Mouse (Mus musculus) midbrain, embryonic 12.5 days (tissue): Measurements from ENCODE around the gene Milr1. TPM values are rescaled to one million over a fixed set of nuclear protein-coding genes. Genes with fewer than 3 reads are reported as not detected.

ENCODE experiments used
- ATAC-seq: fragments of 200-750 bp; cut with Nextera tagmentation; 2 replicates; pipeline ENCODE4 v1.8.0; 2017; ENCODE audit warnings: low read depth, moderate TSS enrichment, moderate library complexity; ENCODE audit not compliant: low FRiP score
- H3K27ac ChIP-seq: fragments of 300-500 bp; sonication (generic); replicated peaks from 2 replicates; pipeline ENCODE4 v1.5.1; 2016; ENCODE audit warnings: mild to moderate bottlenecking
- H3K27me3 ChIP-seq: fragments of 300-500 bp; sonication (generic); 2 replicates; pipeline ENCODE4 v1.6.1; 2016; ENCODE audit warnings: mild to moderate bottlenecking
- H3K36me3 ChIP-seq: fragments of 300-500 bp; sonication (generic); 2 replicates; pipeline ENCODE4 v1.6.1; 2016
- H3K4me1 ChIP-seq: fragments of 300-500 bp; sonication (generic); 2 replicates; pipeline ENCODE4 v1.6.1; 2016
- H3K4me2 ChIP-seq: fragments of 300-500 bp; sonication (generic); replicated peaks from 2 replicates; pipeline ENCODE4 v1.6.1; 2016; ENCODE audit warnings: mild to moderate bottlenecking, moderate library complexity
- H3K4me3 ChIP-seq: fragments of 300-500 bp; sonication (generic); 2 replicates; pipeline ENCODE4 v1.5.1; 2016; ENCODE audit warnings: mild to moderate bottlenecking
- H3K9ac ChIP-seq: fragments of 300-500 bp; sonication (generic); replicated peaks from 2 replicates; pipeline ENCODE4 v1.6.1; 2016; ENCODE audit warnings: mild to moderate bottlenecking, moderate library complexity
- H3K9me3 ChIP-seq: fragments of 300-500 bp; sonication (generic); 2 replicates; pipeline ENCODE4 v1.6.1; 2016; ENCODE audit warnings: mild to moderate bottlenecking
- WGBS: fragments of 180-500 bp; shearing (Covaris S2); methylation state at CpG from one replicate; pipeline ENCODE4 v1.1.7; 2016; 5-methylcytosine and 5-hydroxymethylcytosine counted together
- polyA plus RNA-seq: library from polyadenylated mRNA; unstranded; fragments of >200 nt; fragmentation: Nextera tagmentation; extraction: Ambion mirVana; gene quantifications from 2 replicates; pipeline ENCODE4 v1.2.1, GENCODE M21; 2016

Gene Milr1
- polyA plus RNA-seq, 1 experiment from 2014 or later: 1.7 TPM

DNA sequence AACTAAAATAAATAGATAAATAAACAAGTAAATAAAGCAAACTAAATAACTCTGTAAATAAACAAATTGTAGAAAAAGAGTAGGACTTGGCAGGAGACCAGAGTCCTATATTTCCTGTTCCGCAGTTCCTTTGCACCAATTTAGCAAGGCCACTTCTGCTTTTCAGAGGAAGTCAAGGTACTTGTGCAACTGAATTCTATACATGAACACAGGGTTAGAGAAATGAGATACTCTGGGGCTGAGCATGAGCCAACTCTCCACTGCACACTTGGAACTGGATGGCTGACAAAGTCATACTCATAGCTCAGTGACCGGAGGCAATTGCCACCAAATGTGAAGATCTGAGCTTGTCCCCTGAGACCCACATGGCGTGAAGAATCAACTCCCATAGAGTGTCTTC, 8.0 kb downstream of the Milr1 start:
- no peaks in the 10 kb centered on the region for H3K27me3 ChIP-seq
- H3K27ac ChIP-seq: no peak overlapping the region
- no peak for ATAC-seq
- H3K4me2 ChIP-seq: no peak overlapping the region
- 90% methylated on average over 3 of the region's 3 CpGs for WGBS
- H3K4me1 ChIP-seq: peaks cover 7% of the 10 kb centered on the region; the same call in 1 of the 2 replicates
- no peak overlapping the region for H3K9ac ChIP-seq
- no peaks in the 10 kb centered on the region for H3K36me3 ChIP-seq
- H3K9me3 ChIP-seq: no peaks in the 10 kb centered on the region
- H3K4me3 ChIP-seq: no peak overlapping the region

- Histone ChIP-seq H3K9ac (no peak overlapping the region), H3K4me3 (no peak overlapping the region), H3K4me2 (no peak overlapping the region), H3K4me1 (peaks cover 7% of the 10 kb centered on the region; the same call in 1 of the 2 replicates), H3K27me3 (no peaks in the 10 kb centered on the region), H3K27ac (no peak overlapping the region), H3K9me3 (no peaks in the 10 kb centered on the region), H3K36me3 (no peaks in the 10 kb centered on the region; the same call in 1 of the 2 replicates)
- 95% methylated on average over 5 of the region's 5 CpGs for WGBS
- ATAC-seq: no peak
Observed at GRCm38 (mm10) chr11:106760511-106760910, 9.5 kb downstream of the Milr1 start.

DNA sequence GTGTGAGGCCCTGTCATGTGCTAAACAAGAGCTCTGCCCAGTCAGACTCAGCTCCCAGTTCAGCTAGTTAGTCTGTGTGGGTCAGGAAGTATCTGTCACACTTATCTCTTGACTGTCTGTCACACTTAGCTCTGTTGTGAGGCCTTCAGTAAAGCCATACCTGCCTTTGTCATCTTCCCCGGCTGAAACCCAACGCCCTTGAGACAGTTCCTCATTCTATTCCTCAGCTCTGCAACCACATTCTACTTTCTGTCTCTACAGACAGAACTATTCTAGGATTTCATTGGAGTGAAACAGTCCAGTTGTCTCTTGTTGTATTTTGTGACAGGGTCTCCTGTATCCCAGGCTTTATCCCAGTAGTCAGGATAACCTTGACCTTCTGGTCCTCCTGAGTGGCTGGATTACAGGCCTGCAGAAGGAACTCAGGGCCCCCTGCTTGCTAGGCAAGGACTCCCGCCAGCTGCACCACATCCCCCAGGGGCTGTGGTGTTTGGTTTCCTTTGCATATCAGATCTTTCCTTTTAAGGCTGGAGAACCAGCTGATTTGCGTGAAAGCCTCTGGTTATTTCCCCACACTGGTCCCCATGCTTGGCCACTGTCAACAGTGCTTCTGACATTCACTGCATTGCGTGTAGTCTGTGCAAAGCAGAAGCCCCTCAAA, 11.2 kb downstream of the Milr1 start:
- H3K27me3 ChIP-seq: no peaks in the 10 kb centered on the region
- peak overlapping the region; percentile 66 for H3K27ac ChIP-seq
- no peak overlapping the region for H3K4me3 ChIP-seq
- WGBS: 55% methylated on average over 5 of the region's 5 CpGs
- no peak overlapping the region for H3K9ac ChIP-seq
- H3K4me2 ChIP-seq: no peak overlapping the region
- no peak for ATAC-seq
- peaks cover 16% of the 10 kb centered on the region for H3K36me3 ChIP-seq
- peaks cover 7% of the 10 kb centered on the region; the same call in 1 of the 2 replicates for H3K4me1 ChIP-seq
- no peaks in the 10 kb centered on the region for H3K9me3 ChIP-seq

DNA sequence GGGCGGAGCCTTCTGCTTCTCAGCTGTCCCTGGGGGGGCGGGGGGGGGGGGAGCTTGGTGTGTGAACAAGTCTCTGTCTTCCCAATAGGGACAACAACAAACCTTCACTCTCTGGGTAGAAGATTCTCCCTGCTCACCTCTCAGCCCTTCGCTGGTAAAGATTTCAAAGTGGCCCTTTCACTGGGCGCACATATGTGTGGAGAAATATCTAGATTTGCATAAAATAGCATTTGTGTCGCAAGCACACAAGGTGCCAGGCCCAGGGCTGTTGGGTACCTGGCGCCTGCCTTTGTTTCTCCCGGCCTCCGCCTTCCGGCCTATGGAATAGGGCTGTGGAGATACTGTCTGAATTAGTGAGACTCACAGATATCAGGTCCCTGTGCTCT, 11.8 kb downstream of the Milr1 start:
- no peak overlapping the region for H3K4me2 ChIP-seq
- WGBS: 79% methylated on average over 9 of the region's 9 CpGs
- H3K4me3 ChIP-seq: no peak overlapping the region
- H3K4me1 ChIP-seq: peaks cover 7% of the 10 kb centered on the region; the same call in 1 of the 2 replicates
- H3K9ac ChIP-seq: no peak overlapping the region
- no peaks in the 10 kb centered on the region for H3K27me3 ChIP-seq
- peaks cover 3% of the 10 kb centered on the region for H3K9me3 ChIP-seq
- no peak for ATAC-seq
- peaks cover 21% of the 10 kb centered on the region for H3K36me3 ChIP-seq
- peak overlapping the region; percentile 66 for H3K27ac ChIP-seq

DNA sequence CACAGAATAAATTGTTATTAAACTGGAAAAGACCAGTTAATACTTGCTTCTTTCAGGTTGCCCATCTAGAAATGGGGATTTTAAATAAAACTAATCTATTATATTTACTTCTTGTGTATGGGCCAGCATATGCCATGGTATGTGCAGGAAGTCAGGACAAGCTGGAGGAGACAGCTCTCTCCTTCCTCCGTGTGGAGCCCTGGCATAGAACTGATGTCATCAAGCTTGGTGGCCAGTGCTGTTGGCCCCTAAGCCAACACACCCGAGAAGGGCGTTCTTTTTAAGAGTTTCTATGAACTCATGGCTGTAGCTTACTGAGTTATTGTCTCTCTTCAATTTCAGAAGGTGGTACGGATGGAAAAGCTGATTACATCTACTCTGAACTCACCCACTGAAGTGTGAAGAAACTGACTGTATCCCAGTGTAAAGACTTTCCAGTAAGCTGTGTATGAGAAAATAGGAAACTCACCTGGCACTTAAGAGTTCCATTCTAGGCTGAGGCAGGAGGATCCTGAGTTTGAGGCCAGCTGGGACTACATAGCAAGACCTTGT, 15.7 kb downstream of the Milr1 start:
- H3K36me3 ChIP-seq: peaks cover 51% of the 10 kb centered on the region

DNA sequence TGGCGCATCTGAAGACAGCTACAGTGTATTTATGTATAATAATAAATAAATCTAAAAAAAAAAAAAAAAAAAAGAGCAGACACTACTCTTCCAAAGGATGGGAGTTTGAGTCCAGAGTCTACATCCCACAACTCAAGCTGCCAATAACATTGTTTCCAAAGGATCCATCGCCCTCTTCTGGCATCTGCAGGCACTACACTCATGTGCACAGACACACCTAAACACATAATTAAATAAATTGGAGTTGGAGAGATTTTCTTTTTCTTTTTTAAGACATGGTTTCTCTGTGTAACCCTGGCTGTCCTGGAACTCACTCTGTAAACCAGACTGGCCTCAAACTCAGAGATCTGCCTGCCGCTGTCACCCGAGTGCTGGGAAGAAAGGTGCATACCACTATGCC, 16.5 kb downstream of the Milr1 start:
- no peak overlapping the region for H3K4me3 ChIP-seq
- 89% methylated on average over 4 of the region's 4 CpGs for whole genome bisulfite sequencing
- H3K27me3 ChIP-seq: no peaks in the 10 kb centered on the region
- H3K4me1 ChIP-seq: no peaks in the 10 kb centered on the region; the same call in 1 of the 2 replicates
- H3K27ac ChIP-seq: no peak overlapping the region
- peaks cover 5% of the 10 kb centered on the region for H3K9me3 ChIP-seq
- H3K9ac ChIP-seq: no peak overlapping the region
- no peak for ATAC-seq
- peaks cover 59% of the 10 kb centered on the region for H3K36me3 ChIP-seq
- no peak overlapping the region for H3K4me2 ChIP-seq

More for the DNA sequence above, 15.7 kb downstream of the Milr1 start:
- H3K27ac ChIP-seq: no peak overlapping the region
- WGBS: 91% methylated on average over 4 of the region's 4 CpGs
- H3K4me3 ChIP-seq: no peak overlapping the region
- H3K9me3 ChIP-seq: peaks cover 5% of the 10 kb centered on the region
- no peak for ATAC-seq
- H3K4me2 ChIP-seq: no peak overlapping the region
- no peak overlapping the region for H3K9ac ChIP-seq
- H3K4me1 ChIP-seq: peaks cover 5% of the 10 kb centered on the region; the same call in 1 of the 2 replicates
- no peaks in the 10 kb centered on the region for H3K27me3 ChIP-seq

DNA sequence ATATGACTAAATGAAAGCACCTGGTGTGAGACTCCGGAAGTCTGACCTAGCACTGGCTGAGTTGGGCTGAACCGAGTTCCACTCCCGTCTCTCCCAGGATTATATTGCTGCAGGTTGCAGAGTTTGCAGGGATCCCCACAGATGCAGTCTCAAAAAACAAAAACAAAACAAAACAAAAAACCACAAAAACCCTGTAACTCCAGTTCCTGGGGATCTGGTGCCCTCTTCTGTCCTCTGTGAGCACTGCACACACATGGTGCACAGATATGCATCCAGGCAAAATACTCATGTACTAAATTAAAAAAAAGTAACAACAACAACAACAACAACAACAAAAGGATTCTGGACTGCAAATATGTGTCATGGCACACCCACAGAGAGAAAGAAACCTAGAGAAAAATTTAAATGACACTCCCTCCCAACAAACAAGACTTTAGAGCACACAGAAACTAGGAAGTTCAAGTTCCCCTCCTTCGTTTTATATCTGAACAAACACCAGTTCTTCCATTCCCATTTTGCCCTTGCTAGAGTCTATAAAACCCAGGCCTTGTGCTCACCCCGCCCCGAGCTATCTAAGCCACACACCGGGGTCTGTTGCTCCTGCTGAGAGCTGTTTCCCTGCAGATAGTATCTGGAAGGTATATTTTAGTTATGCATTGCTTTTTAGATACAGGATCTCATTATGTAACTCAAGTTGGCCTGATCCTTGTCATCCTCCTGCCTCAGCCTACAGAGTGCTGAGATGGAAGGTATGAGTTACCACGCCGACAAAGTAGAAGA, 19.4 kb downstream of the Milr1 start:
- ATAC-seq: no peak
- Histone ChIP-seq H3K27ac (no peak overlapping the region), H3K27me3 (no peaks in the 10 kb centered on the region), H3K9ac (no peak overlapping the region), H3K4me2 (no peak overlapping the region), H3K4me1 (no peaks in the 10 kb centered on the region), H3K4me3 (no peak overlapping the region), H3K36me3 (peaks cover 88% of the 10 kb centered on the region), H3K9me3 (peaks cover 5% of the 10 kb centered on the region)
- 95% methylated on average over 9 of the region's 9 CpGs for WGBS

- no peak for ATAC-seq
- 93% methylated on average over 9 of the region's 9 CpGs for whole genome bisulfite sequencing
- H3K9me3 ChIP-seq: no peaks in the 10 kb centered on the region
- no peaks in the 10 kb centered on the region for H3K27me3 ChIP-seq
- H3K9ac ChIP-seq: no peak overlapping the region
- no peak overlapping the region for H3K27ac ChIP-seq
- 0 out of 2 replicates have a peak, but pooled peaks cover 2% of the 10 kb centered on the region for H3K4me1 ChIP-seq
- no peak overlapping the region for H3K4me3 ChIP-seq
- H3K36me3 ChIP-seq: peaks cover 78% of the 10 kb centered on the region
- H3K4me2 ChIP-seq: no peak overlapping the region
Observed at GRCm38 (mm10) chr11:106773061-106773460, 22.0 kb downstream of the Milr1 start.

- no peak for ATAC-seq
- no peak overlapping the region for H3K4me3 ChIP-seq
- H3K27me3 ChIP-seq: no peaks in the 10 kb centered on the region
- peaks cover 5% of the 10 kb centered on the region; the same call in 1 of the 2 replicates for H3K4me1 ChIP-seq
- no peak overlapping the region for H3K27ac ChIP-seq
- H3K4me2 ChIP-seq: no peak overlapping the region
- no peak overlapping the region for H3K9ac ChIP-seq
- 95% methylated on average over 4 of the region's 4 CpGs for WGBS
- no peaks in the 10 kb centered on the region for H3K9me3 ChIP-seq
- H3K36me3 ChIP-seq: peaks cover 67% of the 10 kb centered on the region
Observed at GRCm38 (mm10) chr11:106776960-106777359, 25.9 kb downstream of the Milr1 start.

- Histone ChIP-seq H3K27me3 (no peaks in the 10 kb centered on the region), H3K9ac (no peak overlapping the region), H3K4me3 (no peak overlapping the region), H3K27ac (no peak overlapping the region), H3K9me3 (no peaks in the 10 kb centered on the region), H3K36me3 (peaks cover 67% of the 10 kb centered on the region), H3K4me2 (no peak overlapping the region), H3K4me1 (peaks cover 5% of the 10 kb centered on the region; the same call in 1 of the 2 replicates)
- 90% methylated on average over 3 of the region's 3 CpGs for WGBS
- no peak for ATAC-seq
Observed at GRCm38 (mm10) chr11:106777395-106777794, 26.4 kb downstream of the Milr1 start.

GRCm38 (mm10) chr11:106778132-106778531, 27.1 kb downstream of the Milr1 start:
- peaks cover 67% of the 10 kb centered on the region for H3K36me3 ChIP-seq
- H3K9ac ChIP-seq: no peak overlapping the region
- ATAC-seq: no peak
- WGBS: 91% methylated on average over 7 of the region's 7 CpGs
- H3K9me3 ChIP-seq: no peaks in the 10 kb centered on the region
- no peak overlapping the region for H3K27ac ChIP-seq
- H3K27me3 ChIP-seq: no peaks in the 10 kb centered on the region
- H3K4me1 ChIP-seq: peaks cover 5% of the 10 kb centered on the region; the same call in 1 of the 2 replicates
- H3K4me3 ChIP-seq: no peak overlapping the region
- no peak overlapping the region; the same call in 1 of the 2 replicates for H3K4me2 ChIP-seq
